Mouse (Mus musculus): Measurements from ENCODE around the gene Nabp2.

The Nabp2 gene

GRCm38 (mm10) chr10:128429454-128429853 lies 18.2 kb upstream of the Nabp2 start:
- no peak for DNase-seq (ENCODE audit: low spot score)

- DNase-seq (ENCODE audit: low spot score): no peak
Observed at GRCm38 (mm10) chr10:128429052-128429451, 17.8 kb upstream of the Nabp2 start.

GRCm38 (mm10) chr10:128425260-128425659 lies 14.0 kb upstream of the Nabp2 start:
- no peak for DNase-seq (ENCODE audit: low spot score)

GRCm38 (mm10) chr10:128424604-128425003 lies 13.3 kb upstream of the Nabp2 start:
- no peak for DNase-seq (ENCODE audit: low spot score)

GRCm38 (mm10) chr10:128422426-128422825 lies 11.1 kb upstream of the Nabp2 start:
- no peak for DNase-seq (ENCODE audit: low spot score)

- DNase-seq (ENCODE audit: low spot score): no peak
Observed at GRCm38 (mm10) chr10:128414848-128415247, 3.6 kb upstream of the Nabp2 start.

- no peak for DNase-seq (ENCODE audit: low spot score)
Observed at GRCm38 (mm10) chr10:128413076-128413475, 1.8 kb upstream of the Nabp2 start.

GRCm38 (mm10) chr10:128412558-128412957 lies 1.3 kb upstream of the Nabp2 start:
- DNase-seq (ENCODE audit: low spot score): no peak

GRCm38 (mm10) chr10:128412055-128412381 lies 726 bp upstream of the Nabp2 start:
- DNase-seq (ENCODE audit: low spot score): no peak

GRCm38 (mm10) chr10:128410560-128410845 lies 789 bp downstream of the Nabp2 start:
- no peak for DNase-seq (ENCODE audit: low spot score)

- peak; percentile 99 for DNase-seq (ENCODE audit: low spot score)
Observed at GRCm38 (mm10) chr10:128409692-128410559, 1.4 kb downstream of the Nabp2 start.

GRCm38 (mm10) chr10:128408591-128409535 lies 2.4 kb downstream of the Nabp2 start:
- peak; percentile 57 for DNase-seq (ENCODE audit: low spot score)

- DNase-seq (ENCODE audit: low spot score): no peak
Observed at GRCm38 (mm10) chr10:128403931-128404330, 7.4 kb downstream of the Nabp2 start.

GRCm38 (mm10) chr10:128401638-128402037 lies 9.7 kb downstream of the Nabp2 start:
- DNase-seq (ENCODE audit: low spot score): no peak

- DNase-seq (ENCODE audit: low spot score): no peak
Observed at GRCm38 (mm10) chr10:128401056-128401455, 10.2 kb downstream of the Nabp2 start, which contains the start of gene Slc39a5. TSS of gene Slc39a5 (minus strand) at chr10:128401229.

- no peak for DNase-seq (ENCODE audit: low spot score)
Observed at GRCm38 (mm10) chr10:128400338-128400737, 11.0 kb downstream of the Nabp2 start.

GRCm38 (mm10) chr10:128397466-128397865 lies 13.8 kb downstream of the Nabp2 start:
- no peak for DNase-seq (ENCODE audit: low spot score)

- no peak for DNase-seq (ENCODE audit: low spot score)
Observed at GRCm38 (mm10) chr10:128396716-128397264, 14.5 kb downstream of the Nabp2 start.

- no peak for DNase-seq (ENCODE audit: low spot score)
Observed at GRCm38 (mm10) chr10:128396017-128396673, 15.1 kb downstream of the Nabp2 start.

GRCm38 (mm10) chr10:128391850-128392249 lies 19.4 kb downstream of the Nabp2 start:
- no peak for DNase-seq (ENCODE audit: low spot score)

- no peak for DNase-seq (ENCODE audit: low spot score)
Observed at GRCm38 (mm10) chr10:128390366-128390765, 20.9 kb downstream of the Nabp2 start.

GRCm38 (mm10) chr10:128389570-128389969 lies 21.7 kb downstream of the Nabp2 start:
- DNase-seq (ENCODE audit: low spot score): no peak

Measured in layer of hippocampus, adult 11-12 months (tissue).